Mouse (Mus musculus) hindbrain, embryonic 16.5 days (tissue): ENCODE results near the gene Aldh3a1. TPM values are rescaled to one million over a fixed set of nuclear protein-coding genes. Genes with fewer than 3 reads are reported as not detected.
"Not testable (repeated sequence)": the region's sequence is repeated elsewhere in the genome, so short reads cannot be mapped to it uniquely, and the experiment has no call there.

Source experiments
- ATAC-seq: fragments of 200-750 bp; cut with Nextera tagmentation; 2 replicates; pipeline ENCODE4 v1.8.0; 2017; ENCODE audit warnings: moderate TSS enrichment, moderate library complexity
- H3K27ac ChIP-seq: fragments of 300-500 bp; sonication (generic); 2 replicates; pipeline ENCODE4 v1.5.1; 2014; ENCODE audit warnings: low read depth, mild to moderate bottlenecking, control low read depth, low read length, moderate library complexity
- H3K27me3 ChIP-seq: fragments of 300-500 bp; sonication (generic); replicated peaks from 2 replicates; pipeline ENCODE4 v1.6.1; 2014; ENCODE audit warnings: low read length; ENCODE audit not compliant: control insufficient read depth, insufficient read depth
- H3K36me3 ChIP-seq: fragments of 300-500 bp; sonication (generic); 2 replicates; pipeline ENCODE4 v1.6.1; 2014; ENCODE audit warnings: mild to moderate bottlenecking, low read length, moderate library complexity, mixed read lengths; ENCODE audit not compliant: control insufficient read depth, insufficient read depth
- H3K4me1 ChIP-seq: fragments of 300-500 bp; sonication (generic); 2 replicates; pipeline ENCODE4 v1.6.1; 2014; ENCODE audit warnings: low read depth, low read length; ENCODE audit not compliant: control insufficient read depth, insufficient read depth
- H3K4me2 ChIP-seq: fragments of 300-500 bp; sonication (generic); 2 replicates; pipeline ENCODE4 v1.6.1; 2014; ENCODE audit warnings: mild to moderate bottlenecking, low read length, control low read depth, moderate library complexity
- H3K4me3 ChIP-seq: fragments of 300-500 bp; sonication (generic); 2 replicates; pipeline ENCODE4 v1.5.1; 2014; ENCODE audit warnings: mild to moderate bottlenecking, low read length, control low read depth, moderate library complexity
- H3K9ac ChIP-seq: fragments of 300-500 bp; sonication (generic); 2 replicates; pipeline ENCODE4 v1.6.1; 2014; ENCODE audit warnings: low read depth, mild to moderate bottlenecking, control low read depth, low read length, moderate library complexity
- H3K9me3 ChIP-seq: fragments of 300-500 bp; sonication (generic); 2 replicates; pipeline ENCODE4 v1.6.1; 2014; ENCODE audit warnings: mild to moderate bottlenecking, low read length, moderate library complexity; ENCODE audit not compliant: control insufficient read depth
- WGBS: fragments of 180-500 bp; shearing (Covaris S2); extraction: QIAGEN DNeasy Blood & Tissue Kit; methylation state at CpG from one replicate; pipeline ENCODE4 v1.1.7; 2014; 5-methylcytosine and 5-hydroxymethylcytosine counted together
- polyA plus RNA-seq: library from polyadenylated mRNA; unstranded; fragments of >200 nt; fragmentation: Nextera tagmentation; extraction: Ambion mirVana; gene quantifications from 2 replicates; pipeline ENCODE4 v1.2.1, GENCODE M21; 2015

The Aldh3a1 gene
- polyA plus RNA-seq, 1 experiment from 2014 or later: 0.40 TPM

DNA sequence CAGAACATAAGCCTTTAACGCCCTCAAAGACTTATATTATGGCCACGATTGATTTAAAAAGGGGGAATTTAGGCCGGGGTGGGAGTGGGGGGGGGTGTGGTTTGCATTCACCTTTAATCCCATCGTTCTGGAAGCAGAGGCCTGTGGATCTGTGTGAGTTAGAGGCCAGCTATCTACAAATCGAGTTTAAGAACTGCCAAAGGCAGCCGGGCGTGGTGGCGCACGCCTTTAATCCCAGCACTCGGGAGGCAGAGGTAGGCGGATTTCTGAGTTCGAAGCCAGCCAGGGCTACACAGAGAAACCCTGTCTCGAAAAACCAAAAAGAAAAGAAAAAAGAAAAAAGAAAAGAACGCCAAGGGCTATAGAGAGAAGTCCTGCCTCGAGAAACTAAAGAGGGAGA, 33.9 kb upstream of the Aldh3a1 start:
- not testable (repeated sequence) for H3K27ac ChIP-seq, ATAC-seq, H3K27me3 ChIP-seq, H3K9me3 ChIP-seq, H3K36me3 ChIP-seq
- H3K4me1 ChIP-seq: peaks cover 44% of the 10 kb centered on the region
- peak overlapping the region; percentile 47 for H3K9ac ChIP-seq
- H3K4me2 ChIP-seq: peak overlapping the region; percentile 71
- 26% methylated on average over 15 of the region's 15 CpGs for WGBS
- H3K4me3 ChIP-seq: peak overlapping the region; percentile 96

DNA sequence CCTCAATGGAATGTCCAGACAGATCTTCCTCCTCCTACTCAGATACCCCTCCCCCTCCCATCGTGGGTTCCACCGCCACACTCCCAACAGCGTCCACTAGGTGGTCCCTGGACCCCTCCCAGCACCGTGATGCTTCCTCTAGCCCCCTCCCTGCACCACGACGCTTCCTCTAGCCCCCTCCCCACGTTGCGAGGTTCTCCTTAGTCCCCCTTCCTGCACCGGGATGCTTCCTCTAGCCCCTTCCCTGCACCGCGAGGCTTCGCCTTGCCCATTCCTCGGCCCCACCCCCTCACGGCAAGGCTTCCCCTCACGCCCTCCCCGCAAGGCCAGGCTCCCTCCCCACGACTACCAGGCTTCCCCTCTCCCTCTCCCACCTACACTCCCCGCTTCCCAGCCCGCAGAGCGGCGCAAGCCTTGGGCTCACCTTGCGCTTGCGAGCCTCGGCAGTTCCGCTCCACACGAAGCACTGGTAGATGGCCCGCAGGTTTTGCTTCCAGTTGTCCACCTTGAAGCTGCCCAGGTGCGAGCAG, 33.0 kb upstream of the Aldh3a1 start:
- Histone ChIP-seq H3K4me3 (peak overlapping the region; percentile 96), H3K4me2 (peak overlapping the region; percentile 71), H3K9ac (peak overlapping the region; percentile 100), H3K9me3 (no peaks in the 10 kb centered on the region), H3K27ac (peak overlapping the region; percentile 98), H3K36me3 (no peaks in the 10 kb centered on the region), H3K4me1 (peaks cover 40% of the 10 kb centered on the region), H3K27me3 (no peaks in the 10 kb centered on the region)
- peak; percentile 12 for ATAC-seq
- WGBS: under 1% methylated on average over 28 of the region's 28 CpGs

DNA sequence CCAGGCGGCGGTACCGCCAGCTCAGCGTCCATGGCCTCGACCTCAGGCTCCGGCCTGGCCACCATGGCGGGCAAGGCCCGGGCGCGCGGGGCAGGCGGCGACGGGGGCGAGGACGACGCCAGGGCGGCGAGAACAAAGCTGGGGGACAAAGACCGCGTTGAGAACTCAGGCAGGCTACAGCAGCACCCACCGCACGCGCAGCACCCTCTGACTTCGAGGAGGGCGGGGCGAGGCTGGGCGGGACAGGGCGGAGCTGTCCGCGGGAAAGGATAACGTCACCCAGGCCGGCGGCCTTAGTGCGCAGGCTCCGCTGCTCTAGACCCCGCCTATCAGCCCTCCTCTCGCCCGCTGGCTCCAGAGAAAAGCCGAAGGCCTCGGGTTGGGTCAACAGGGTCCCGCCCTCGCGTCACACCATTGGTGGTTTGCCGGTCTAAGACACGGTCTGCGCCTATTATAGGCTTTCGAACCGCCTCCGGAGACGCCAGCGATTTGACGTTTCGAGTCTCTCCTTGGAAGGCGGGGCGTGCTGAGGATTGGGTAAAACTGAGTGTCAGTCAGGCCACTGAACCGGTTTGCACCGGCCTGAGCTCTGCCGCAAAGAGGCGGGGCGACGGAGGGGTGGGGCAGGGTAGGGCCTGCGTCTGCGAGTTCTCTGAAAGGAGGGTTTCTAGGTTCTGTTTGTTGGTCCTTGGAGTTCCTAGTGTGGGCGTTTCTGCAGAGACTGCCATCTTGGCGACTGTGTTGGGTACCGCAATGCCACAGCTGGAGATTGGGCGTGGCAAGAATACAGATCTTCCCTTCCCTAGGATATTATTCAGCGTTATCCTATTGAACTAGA, 32.3 kb upstream of the Aldh3a1 start, which contains the start of gene Usp22:
TSS of gene Usp22 (minus strand) at position 235 of the 838 bp plus-strand sequence.
- no peaks in the 10 kb centered on the region for H3K27me3 ChIP-seq
- H3K27ac ChIP-seq: peak within 1 kb of the TSS; percentile 98
- H3K9me3 ChIP-seq: no peaks in the 10 kb centered on the region
- H3K4me1 ChIP-seq: peaks cover 35% of the 10 kb centered on the region
- peak within 1 kb of the TSS; percentile 71 for H3K4me2 ChIP-seq
- peak within 1 kb of the TSS; percentile 96 for H3K4me3 ChIP-seq
- peak within 1 kb of the TSS; percentile 100 for H3K9ac ChIP-seq
- under 1% methylated on average over 63 of the region's 69 CpGs for WGBS
- H3K36me3 ChIP-seq: no peaks in the 10 kb centered on the region
- ATAC-seq: peak; percentile 98

DNA sequence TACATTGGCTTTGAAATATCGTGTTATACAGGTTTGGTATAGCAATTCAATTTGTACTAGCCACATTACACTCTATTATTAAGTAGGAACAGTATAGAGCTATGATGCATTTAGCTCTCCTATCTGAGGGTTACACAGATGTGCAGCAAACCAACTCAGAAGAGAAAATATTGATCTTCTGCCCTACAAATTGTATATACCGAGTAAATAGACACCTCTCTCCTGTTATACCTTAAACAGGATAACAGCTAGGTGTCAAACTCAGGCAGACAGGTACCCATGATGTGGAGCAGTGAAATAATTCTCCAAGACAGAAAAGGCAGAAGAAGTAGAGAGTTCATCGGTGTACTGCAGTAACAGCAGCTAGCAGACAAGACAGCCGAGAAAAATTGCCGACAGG, 31.6 kb upstream of the Aldh3a1 start:
- Histone ChIP-seq H3K36me3 (no peaks in the 10 kb centered on the region), H3K27me3 (no peaks in the 10 kb centered on the region), H3K9me3 (no peaks in the 10 kb centered on the region), H3K9ac (no peak overlapping the region), H3K4me1 (peaks cover 28% of the 10 kb centered on the region), H3K4me2 (peak overlapping the region; percentile 56), H3K27ac (peak overlapping the region; percentile 80), H3K4me3 (no peak overlapping the region)
- ATAC-seq: no peak
- 60% methylated on average over 5 of the region's 5 CpGs for WGBS

DNA sequence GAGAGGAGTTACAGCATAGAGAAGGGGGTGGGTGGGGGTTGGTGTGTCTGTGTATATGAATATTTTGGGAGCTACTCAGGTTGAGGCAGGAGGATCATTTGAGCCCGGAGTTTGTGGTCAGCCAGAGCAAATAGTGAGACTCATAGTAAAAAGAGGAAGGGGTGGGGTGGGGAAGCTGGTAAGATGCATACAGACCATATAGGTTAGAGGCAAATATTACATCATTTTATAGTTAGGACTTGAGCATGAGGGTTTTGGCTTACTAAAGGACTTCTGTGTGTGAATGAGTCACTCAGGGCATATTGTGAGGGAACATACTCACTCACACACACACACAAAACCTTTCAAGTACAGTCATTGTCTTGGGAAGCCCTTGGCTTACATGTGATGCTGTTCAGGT, 31.0 kb upstream of the Aldh3a1 start:
- Histone ChIP-seq H3K9ac (no peak overlapping the region), H3K36me3 (no peaks in the 10 kb centered on the region), H3K4me3 (no peak overlapping the region), H3K4me1 (peaks cover 22% of the 10 kb centered on the region), H3K27ac (peak overlapping the region; percentile 75), H3K9me3 (no peaks in the 10 kb centered on the region), H3K4me2 (peak overlapping the region; percentile 56; the same call in 1 of the 2 replicates), H3K27me3 (no peaks in the 10 kb centered on the region)
- no peak for ATAC-seq
- 87% methylated on average over 1 of the region's 1 CpGs for WGBS

DNA sequence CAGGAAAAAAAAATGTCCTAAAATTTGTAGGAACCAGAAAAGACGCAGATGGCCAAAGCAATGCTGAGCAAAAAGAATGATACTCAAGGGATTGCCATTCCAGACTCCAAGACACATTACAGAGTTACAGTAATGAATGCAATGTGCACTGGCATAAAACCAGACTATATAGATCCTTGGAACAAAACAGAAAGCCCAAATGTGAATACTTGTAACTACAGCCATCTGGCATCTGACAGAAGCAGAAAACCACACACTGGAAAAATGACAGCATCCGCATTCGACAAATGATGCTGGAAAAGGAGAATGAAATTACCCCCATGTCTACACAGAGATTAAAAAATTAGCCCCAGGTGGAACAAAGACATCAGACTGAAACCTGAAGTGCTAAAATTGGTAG, 27.0 kb upstream of the Aldh3a1 start:
- no peaks in the 10 kb centered on the region for H3K9me3 ChIP-seq
- H3K9ac ChIP-seq: no peak overlapping the region
- no peak for ATAC-seq
- no peaks in the 10 kb centered on the region for H3K36me3 ChIP-seq
- 53% methylated on average over 3 of the region's 3 CpGs for WGBS
- no peak overlapping the region for H3K4me3 ChIP-seq
- H3K4me1 ChIP-seq: peaks cover 3% of the 10 kb centered on the region; the same call in 1 of the 2 replicates
- no peaks in the 10 kb centered on the region for H3K27me3 ChIP-seq
- no peak overlapping the region for H3K27ac ChIP-seq
- no peak overlapping the region for H3K4me2 ChIP-seq

DNA sequence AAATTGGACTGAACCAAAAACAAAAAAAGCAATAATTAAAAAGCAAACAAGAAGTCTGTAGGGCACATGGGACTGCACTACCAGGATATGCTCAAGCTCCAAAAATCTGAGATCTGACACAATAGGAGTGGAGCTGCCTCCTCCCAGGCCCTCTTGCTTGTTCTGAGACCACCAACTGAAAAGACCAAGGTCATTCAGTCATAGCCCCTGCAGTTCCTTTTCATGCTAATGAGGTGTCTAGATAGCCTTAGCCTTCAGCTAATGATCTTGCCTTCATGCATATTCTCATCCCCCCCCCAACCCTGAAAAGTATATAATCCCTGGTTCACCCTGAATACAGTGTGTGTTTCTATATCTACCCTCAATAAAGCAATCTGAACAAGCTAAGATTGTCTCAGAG, 25.7 kb upstream of the Aldh3a1 start:
- no peaks in the 10 kb centered on the region for H3K27me3 ChIP-seq
- H3K27ac ChIP-seq: no peak overlapping the region
- H3K9me3 ChIP-seq: no peaks in the 10 kb centered on the region
- no peaks in the 10 kb centered on the region for H3K36me3 ChIP-seq
- no peak overlapping the region for H3K4me2 ChIP-seq
- no peaks in the 10 kb centered on the region for H3K4me1 ChIP-seq
- ATAC-seq: no peak
- H3K9ac ChIP-seq: no peak overlapping the region
- H3K4me3 ChIP-seq: no peak overlapping the region

DNA sequence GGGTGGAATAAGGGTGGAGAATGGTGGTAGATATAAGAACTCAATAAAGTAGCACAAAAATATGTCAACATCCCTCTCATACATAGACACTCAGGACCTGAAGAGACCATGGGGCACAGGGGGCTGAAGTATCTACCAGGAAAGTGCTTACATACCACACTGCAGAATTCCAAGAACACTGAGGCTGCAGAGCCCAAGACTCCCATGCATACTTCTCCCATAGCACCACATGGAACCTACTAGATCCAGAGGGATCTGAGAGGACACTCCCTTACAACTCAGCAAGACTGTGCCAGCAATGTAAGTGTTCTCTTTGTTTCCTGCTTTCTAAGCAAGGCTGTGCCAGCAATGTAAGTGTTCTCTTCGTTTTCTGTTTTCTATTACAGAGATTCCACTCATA, 23.5 kb upstream of the Aldh3a1 start:
- ATAC-seq: no peak
- Histone ChIP-seq H3K4me2 (no peak overlapping the region), H3K4me3 (no peak overlapping the region), H3K9ac (no peak overlapping the region), H3K36me3 (no peaks in the 10 kb centered on the region), H3K4me1 (no peaks in the 10 kb centered on the region), H3K27me3 (no peaks in the 10 kb centered on the region), H3K27ac (no peak overlapping the region), H3K9me3 (no peaks in the 10 kb centered on the region)
- WGBS: 83% methylated on average over 1 of the region's 1 CpGs

DNA sequence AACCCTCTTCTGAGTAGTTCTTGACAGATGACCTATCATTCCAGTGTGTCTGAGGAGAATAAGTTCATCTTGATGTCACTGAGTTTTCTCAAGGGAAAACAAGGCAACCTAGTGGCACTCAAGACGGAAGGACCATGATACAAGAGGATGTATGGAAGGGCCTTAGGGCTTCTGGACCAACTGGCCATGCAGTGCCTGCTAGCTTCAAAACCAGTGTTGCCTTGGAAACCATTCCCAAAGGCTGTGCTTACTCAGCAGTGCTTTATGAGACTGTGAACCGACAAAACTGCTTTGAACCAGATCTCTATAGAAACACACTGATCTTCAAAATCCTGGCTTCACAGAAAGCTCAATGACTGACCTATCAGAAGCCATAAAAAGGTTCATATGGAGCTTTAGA, 16.6 kb upstream of the Aldh3a1 start:
- no peak for ATAC-seq
- H3K4me2 ChIP-seq: no peak overlapping the region
- no peaks in the 10 kb centered on the region for H3K4me1 ChIP-seq
- H3K36me3 ChIP-seq: no peaks in the 10 kb centered on the region
- 36% methylated on average over 2 of the region's 2 CpGs for WGBS
- no peak overlapping the region for H3K27ac ChIP-seq
- no peaks in the 10 kb centered on the region for H3K27me3 ChIP-seq
- no peak overlapping the region for H3K4me3 ChIP-seq
- H3K9me3 ChIP-seq: no peaks in the 10 kb centered on the region
- no peak overlapping the region; the same call in 1 of the 2 replicates for H3K9ac ChIP-seq
